Mouse (Mus musculus): ENCODE data around the gene Fah.

The Fah gene

DNA sequence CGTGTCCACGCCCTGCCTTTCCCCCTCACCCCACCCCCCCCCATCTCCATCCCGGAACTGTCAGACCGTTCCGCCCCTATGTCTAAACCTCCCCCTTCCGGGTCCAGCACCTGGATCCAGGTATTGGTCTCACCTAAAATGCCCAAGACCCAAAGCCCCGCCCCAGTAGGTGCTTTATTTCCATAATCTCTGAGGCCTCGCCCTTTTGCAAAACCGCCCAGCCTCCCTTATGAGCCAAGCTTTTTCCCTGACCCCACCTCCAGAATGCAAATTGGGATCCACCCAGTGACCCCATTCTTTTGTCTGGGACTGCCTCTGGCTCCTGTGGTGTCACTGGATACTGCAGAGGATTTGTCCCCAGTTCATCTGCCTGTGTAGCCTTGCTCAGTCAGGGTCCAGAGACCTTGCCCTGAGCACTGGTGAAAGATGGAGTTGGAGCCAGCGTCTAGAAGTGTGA, at the start of gene Fah:
Fah (minus strand) TSS at position 430 of the 457 bp plus-strand sequence.
- peak; percentile 45 for ATAC-seq (ENCODE audit: low TSS enrichment)

DNA sequence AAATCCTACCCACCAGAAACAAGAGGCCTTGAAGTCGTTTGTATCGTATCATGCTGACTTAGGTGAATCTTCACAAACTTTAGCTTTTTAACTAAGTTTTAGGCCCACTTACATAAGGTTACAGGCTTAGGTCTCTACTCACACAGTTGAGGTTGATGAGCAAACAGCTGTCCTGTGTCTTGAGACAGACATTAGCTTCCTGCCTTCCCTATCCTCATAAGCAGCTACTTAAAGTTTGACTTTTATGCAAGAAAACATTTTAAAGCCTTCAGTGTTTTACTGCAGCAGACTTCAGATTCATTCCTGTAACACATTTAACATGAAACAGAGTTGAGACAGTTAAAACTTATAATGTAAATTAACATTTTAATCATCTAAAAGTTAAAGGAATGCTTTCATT, 46.2 kb upstream of the Fah start:
- no peak for ATAC-seq (ENCODE audit: low TSS enrichment)

DNA sequence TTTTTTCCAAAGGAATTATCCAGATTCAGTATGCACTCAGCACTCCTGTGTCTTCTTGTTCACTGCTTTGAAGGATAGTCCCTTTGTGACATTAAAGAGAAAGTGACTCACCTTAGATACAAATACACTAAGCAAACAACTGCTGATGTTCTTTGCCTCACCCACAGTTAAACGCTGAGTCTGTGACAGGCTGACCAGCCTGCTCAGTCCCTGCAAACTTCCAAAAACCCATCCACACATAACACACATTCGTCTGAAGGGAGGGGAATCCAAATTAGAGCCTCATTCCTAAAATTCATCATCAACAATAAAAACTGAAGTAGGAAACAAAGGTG, 45.4 kb upstream of the Fah start:
- ATAC-seq (ENCODE audit: low TSS enrichment), result no peak

DNA sequence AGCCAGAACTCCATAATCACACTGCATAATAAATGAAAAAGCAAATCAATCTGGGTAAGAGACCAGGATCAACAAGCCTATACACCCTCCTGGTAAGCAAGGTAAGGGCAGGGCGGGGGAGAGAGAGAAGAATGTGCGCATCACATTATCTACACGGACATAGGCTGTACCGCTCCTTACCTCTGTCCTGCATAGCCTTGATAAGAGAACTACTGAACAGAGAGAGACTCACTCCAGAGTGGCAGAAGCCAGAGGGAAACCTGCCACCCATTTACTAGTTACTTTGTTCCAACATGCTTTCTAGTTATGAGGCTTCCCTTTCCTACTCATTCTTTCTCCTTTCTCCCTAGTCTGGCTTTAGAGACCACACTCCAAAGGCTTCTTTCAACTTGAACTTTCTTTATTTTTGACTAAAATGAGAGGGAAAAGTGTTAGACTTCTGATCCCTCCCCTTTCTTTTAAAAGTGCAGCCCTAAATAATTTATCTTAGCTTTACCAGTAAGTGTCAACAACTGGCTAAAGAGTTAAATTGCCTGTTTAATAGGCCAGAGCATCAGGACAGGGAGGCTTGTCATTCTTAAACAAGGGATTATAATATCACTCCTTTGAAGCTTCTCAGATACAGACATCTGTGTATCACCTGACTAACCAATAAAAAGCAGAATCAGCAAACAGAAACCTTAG, 44.9 kb upstream of the Fah start:
- no peak for ATAC-seq (ENCODE audit: low TSS enrichment)

DNA sequence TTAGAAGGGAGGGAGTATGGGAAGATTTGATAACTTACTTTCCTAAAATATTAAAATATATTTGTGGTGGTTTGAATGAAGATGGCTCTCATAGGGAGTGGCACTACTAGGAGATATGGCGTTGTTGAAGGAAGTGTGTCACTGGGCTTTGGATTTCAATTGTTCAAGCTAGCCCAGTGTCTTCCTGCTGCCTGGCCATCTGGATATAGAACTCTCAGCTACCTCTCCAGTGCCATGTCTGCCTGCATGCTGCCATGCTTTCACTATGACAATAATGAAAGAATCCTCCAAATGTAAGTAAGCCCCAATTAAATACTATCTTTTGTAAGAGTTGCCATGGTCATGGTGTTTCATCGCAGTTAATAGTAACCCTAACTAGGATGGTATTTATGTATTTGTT, 42.5 kb upstream of the Fah start:
- ATAC-seq (ENCODE audit: low TSS enrichment), result no peak

DNA sequence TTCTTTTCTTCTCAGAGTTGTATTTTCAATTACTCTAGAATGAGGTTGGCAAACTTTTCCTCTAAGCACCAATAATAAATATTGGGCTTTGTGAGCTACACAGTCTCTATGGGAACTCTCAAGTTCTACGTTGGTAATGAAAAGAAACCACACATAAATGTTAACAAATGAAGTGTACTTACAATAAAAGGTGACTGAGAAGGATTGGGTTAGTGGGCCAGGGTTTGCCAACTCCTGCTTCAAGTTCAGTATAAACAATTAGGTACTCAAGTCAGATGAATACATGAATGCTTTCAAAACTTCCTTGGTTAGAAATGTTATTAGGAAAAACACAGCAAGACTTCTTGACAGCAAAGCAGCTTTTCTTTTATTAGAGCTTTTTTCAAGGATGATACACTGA, 39.7 kb upstream of the Fah start:
- no peak for ATAC-seq (ENCODE audit: low TSS enrichment)

DNA sequence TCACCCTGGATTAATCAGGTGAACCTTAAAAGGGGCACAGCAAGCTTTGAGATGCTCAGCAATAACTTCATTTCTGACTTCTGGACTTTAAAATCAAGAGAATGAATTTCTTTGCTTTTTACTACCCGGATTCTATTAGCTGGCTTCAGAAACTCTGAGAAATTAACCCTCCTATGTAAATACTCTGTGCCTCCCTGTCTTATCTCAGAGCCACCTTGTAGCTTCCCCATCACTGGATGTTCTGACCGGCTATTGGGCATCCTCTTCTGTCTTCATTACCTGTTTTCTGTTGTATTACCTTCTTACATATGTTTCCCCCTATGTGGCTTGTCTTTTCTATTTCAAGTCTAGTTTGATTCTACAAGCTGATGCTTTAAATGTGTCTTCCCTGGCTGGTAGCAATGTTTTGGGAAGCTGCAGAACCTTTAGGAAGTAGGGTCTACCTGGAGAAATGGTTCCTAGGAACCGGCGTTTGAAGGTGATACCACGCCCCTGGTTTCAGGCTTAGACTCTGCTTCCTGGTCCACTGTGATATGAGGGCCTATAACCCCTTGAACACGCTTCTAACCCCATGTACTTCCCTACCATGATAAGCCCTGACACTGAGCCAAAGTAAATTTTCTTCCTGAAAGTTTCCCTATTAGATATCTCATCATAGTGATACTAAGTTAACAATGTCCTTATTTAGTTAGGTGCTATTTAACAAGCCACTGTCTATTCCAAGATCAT, 36.9 kb upstream of the Fah start:
- no peak for ATAC-seq (ENCODE audit: low TSS enrichment)

DNA sequence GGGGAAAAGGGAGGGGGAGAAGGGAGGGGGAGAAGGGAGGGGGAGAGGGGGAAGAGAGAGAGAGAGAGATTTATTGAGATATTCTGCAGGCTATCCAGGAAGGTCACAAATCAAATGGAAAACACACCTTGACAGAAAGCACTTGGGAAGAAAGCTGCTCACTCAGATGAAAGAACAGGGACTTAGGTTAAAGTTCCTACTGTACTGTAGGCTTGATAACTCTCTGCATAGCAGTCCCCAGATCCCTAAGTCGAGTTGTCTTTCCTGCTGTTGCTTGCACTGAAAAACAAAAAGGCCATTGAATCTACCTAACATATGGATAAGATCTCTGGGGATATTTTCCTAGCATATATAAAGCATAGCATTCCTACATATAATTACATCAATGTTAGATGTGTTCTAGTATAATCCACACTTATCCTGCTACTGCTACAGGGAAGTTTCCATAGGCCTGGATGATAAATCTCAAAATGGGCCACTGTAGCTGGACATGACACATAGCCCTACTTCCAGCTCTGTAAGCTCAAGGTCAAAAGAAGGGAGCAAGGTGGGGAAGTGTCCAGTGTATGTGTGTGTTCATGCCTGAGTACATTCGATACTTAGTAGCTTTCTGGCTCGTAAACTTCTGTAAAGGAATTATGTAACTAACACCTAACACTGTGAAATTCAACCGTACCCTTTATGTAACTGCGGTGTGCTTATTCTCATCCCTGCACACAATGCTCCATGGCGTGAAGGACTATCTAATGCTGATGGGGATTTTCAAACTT, 35.8 kb upstream of the Fah start:
- peak; percentile 57; the same call in 1 of the 2 replicates for ATAC-seq (ENCODE audit: low TSS enrichment)

DNA sequence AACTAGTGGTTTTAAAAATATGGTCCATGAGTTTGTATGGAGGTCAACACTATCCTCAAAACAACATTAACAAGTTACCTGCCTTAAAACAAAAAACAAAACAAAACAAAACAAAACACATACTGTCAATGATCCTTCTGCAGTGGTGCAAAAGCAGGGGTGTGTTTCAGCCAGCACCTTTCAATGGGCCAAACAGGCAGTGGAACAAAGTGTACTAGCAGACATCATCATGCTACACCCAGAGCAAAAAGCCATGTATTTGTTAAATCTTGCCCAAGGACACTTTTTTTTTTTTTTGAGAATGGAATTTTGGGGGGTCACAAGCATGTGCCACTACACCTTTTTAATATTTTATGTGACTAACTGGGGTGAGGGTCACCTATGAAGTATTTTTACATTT, 30.4 kb upstream of the Fah start:
- no peak for ATAC-seq (ENCODE audit: low TSS enrichment)

DNA sequence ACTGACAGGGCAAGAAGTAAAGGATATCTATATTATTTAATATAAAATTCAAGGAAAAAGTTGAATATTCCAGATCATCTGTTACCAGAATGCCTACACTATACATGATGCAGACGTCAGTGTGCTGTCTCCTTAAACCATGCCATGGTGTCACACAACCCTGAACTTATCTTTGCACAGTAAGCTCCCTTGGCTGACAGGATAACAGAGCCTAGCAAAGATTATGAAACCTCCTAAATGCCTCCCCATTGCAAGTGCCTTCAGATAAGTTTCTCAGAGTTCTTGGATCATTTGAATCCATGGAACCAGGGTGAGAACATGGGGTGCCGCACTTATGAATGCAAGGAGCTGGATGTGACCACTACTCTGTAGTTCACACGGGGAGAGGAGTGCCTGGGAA, 25.4 kb upstream of the Fah start:
- ATAC-seq (ENCODE audit: low TSS enrichment), result no peak

DNA sequence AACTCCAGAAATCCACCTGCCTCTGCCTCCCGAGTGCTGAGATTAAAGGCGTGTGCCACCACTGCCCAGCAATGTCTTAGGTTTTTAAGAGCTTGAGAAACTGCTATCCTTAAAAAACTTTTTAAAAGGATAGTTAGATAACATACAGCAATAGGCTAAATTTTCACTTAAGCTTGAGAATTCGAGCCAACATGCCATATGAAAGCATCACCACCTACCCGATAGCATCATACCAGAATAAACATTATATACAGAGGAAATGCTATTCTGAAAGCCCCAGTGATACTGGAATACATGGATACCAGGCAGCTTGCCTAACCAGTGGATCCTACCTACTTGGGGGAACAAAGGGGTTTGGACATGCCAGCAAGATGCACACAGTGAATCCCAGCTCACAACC, 17.2 kb upstream of the Fah start:
- peak; percentile 78 for ATAC-seq (ENCODE audit: low TSS enrichment)

DNA sequence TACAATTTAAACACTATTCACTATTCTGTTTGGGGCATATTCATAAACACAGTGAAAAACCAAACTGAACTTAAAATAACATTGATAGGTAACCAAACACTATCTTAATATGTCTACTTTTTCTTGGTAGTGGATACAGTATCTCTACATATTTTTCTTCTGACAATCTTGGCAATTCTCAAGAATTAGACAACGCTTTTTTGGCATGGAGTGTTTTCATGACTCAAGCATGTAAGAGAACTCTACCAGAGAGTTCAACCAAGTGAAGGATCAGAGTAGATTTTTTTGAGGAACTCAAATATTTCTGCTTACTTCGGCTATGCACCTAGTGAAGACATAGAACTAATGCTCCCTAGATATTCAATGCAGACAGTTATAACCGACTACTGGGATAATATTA, 14.4 kb upstream of the Fah start:
- ATAC-seq (ENCODE audit: low TSS enrichment), result no peak

DNA sequence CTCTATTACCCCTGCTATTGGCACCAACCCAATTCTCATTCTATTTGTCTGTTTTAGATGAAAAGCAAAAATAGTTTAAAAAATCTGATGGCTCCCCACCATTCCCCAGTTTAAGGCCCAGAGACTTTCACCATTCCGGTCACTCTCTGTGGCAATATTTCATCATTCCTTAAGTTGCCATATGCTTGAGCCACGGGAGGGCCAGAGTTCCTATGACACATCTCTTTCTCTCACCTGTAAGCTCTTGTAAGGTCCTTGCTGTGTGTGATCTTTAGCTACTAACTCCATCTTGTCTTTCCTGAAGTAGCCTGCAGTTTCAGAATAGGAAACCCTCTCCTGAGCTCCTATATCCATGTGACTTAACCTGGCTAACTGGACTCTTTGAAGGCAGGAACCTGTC, 12.4 kb upstream of the Fah start:
- ATAC-seq (ENCODE audit: low TSS enrichment), result no peak

DNA sequence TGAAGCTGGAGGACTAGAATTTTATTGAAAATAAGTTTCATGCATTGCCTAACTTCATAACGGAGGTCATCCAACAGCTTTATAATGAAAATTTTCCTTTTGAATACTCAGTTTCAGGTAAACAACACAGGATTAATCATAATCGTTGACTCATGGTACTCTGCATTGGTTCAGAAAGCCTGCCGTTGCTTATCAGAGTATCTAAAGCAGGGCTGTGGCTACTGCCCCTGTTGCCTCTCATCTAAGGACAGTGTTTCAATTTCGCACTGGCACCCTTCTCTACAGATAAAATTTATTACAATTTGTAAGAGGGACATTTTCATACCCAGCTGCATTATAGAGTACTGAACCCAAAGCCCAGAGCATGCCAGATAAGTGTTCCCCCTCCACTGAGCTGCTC, 5.9 kb upstream of the Fah start:
- ATAC-seq (ENCODE audit: low TSS enrichment), result no peak

DNA sequence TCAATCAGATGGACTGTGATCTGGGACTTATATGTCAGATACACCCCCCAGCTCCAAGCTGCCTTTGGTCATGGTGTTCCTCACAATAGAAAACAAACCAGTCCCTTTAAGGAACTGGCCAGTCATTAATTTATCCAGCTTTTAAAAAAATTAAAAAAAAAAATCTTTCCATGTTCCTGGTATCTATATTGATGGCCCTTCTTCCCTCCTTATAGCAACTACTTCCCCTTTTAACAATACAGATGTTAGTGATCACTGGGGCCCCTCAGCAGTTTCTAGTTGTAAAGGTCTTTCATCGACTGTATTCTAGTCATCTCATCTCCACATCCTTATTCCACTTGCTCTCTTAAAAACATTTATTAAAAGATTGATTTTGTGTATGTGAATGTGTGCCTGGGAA, 5.1 kb upstream of the Fah start:
- ATAC-seq (ENCODE audit: low TSS enrichment), result no peak

DNA sequence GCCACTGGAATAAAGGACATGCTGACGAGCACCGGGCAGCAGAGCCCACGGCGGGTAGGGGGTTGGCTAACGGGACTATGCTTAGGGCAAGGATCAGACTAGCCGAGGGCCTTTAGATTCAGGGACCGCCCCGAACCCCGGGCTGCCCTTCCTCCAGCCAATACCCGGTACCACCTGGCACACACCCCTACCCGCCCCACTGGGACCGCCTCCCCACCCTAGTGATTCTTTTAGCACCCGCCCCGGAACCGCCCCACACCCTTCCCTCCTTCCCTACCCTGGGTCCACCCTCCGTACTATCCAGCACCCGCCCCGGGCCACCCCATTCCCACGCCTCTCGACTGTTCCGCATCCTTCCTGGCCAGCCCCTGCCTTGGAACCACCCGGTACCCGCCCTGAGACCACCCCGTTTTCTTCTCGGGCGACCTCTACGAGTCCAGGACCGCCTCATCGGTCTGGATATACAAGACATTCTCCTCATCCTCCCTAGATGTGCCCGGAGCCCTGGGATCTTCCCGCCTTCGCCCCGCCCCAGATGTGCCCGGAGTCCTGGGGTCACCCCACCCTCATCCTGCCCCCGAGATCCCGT, 724 bp downstream of the Fah start:
- peak; percentile 89 for ATAC-seq (ENCODE audit: low TSS enrichment)

DNA sequence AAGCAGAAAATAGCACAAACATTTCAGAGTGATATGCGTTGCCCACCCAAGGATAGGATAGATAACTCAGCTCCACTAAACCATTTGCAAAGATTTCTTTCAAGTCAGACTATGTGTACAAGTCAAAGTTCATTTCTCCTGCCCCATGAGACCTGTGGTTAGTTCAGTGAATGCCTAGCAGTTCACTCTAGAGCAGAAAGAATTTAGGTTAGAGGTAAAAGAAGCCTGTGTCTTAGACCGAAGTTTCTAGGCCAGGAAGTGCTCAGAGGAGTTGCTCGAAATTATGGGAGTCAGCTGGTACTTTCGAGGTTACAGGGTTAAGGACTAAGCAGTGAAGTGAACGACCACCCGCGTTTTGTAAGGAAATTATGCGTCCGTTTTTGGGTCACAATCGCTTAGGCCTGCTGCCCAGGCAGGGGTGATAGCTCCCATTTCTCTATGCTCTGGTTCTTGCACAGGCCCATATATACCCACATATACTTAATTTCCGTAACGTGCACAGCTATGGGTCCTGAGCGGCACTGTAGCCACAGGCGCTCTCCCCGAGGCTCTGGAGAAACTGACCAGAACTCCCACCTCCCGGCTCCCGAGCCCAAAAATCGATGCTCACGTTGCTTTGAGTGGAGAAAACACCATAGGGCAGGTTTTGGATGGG, 1.4 kb downstream of the Fah start:
- ATAC-seq (ENCODE audit: low TSS enrichment), result peak; percentile 32; the same call in 1 of the 2 replicates

DNA sequence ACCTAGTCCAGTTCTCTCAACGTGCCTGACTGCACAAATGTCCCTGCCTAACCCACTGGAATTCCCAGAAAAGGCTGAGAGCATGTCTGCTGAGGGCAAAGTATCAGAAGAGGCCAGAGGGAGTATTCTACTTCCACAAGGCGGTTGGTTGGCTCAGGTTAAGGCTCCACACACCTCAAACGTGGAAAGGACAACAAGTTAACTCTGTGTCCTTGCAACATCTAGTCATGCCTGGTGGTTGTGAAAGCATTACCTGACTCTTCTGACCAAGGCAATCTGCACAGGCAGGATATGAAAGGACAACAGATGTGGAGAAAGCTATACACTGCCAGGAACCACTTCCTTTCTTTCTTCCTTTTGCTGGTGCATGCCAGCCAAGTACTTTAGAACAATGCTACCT, 2.0 kb downstream of the Fah start:
- no peak for ATAC-seq (ENCODE audit: low TSS enrichment)

DNA sequence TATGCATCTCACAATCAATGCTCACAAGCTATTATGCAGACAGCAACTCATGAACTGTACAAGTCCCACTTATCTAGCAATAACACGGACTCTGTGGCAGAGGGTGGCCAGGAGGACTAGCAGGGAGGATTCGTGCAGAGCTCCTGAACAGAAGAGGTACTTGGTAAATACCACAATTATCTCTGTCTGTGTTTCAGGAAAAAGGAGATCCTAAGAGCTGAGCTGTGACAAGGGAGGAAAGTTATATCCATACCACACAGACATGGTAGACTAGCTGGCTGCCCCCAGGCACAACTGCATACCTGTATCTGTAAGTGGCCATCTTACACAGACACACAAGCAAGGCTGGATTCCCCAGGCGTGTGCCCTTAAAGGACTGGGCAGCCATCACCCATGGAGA, 5.2 kb downstream of the Fah start:
- no peak for ATAC-seq (ENCODE audit: low TSS enrichment)

DNA sequence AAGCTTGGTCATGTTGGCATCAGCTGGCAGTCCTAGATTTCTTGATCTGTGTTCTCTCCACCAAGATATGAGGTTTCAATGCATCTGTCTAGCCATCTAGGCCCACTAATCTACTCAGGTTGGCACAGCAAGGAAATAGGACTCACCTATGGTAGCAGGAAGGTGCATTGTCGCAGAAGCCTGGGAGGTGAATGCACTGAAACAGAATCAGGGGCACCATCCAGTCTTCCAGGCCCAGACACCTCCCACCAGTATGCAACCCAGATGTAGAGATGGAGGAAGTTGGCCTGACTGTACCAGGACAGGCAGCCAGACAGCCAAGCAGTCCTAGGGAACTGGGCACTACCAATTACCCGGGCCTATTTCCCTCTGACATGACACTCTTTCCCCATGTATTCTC, 5.9 kb downstream of the Fah start:
- ATAC-seq (ENCODE audit: low TSS enrichment), result no peak

DNA sequence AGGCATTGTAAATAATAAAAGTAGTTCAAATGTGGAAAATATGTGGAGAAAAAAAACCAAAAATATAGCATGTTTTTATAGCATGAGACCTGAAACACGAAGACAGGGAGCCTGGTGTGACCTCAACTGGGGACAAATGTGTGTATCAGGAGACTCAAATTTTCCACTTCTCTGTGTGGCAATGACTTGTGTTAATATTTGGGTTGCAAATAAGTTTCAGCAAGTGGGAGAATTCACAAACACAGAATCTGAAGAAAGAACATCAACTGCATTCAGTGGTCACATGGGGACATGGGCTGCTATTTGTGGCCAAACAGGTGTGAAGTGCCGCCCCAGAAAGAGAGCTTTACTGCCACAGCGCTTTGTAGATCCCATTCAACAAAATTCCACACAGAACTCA, 9.9 kb downstream of the Fah start:
- ATAC-seq (ENCODE audit: low TSS enrichment), result no peak

DNA sequence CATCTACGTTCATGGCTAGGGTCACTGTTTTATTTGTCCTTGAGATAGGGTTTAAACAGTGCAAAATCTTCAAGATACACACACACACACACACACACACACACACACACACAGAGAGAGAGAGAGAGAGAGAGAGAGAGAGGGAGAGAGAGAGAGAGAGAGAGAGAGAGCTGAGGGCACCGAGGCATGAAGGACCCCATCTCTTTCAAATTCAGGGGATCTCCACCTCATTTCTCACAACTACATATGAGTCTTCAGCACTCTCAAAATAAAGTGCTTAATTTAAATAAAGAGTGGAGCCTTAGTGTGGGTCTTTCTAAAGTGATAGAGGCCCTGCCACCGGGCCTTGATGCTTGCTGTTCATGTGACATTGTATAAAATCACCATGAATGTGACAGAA, 10.5 kb downstream of the Fah start:
- no peak for ATAC-seq (ENCODE audit: low TSS enrichment)
